Mouse (Mus musculus): ENCODE data around the gene Bcas2.

- TF ChIP-seq CTCF (IDR thresholded peaks at IDR 0.05; ENCODE audit: low read depth), result no peak
- TF ChIP-seq EP300 (optimal IDR thresholded peaks at IDR 0.05), result no peak
Observed at GRCm38 (mm10) chr3:103224231-103224765, 52.8 kb downstream of the Bcas2 start.
